Mouse (Mus musculus) heart, postnatal 0 days (tissue): ENCODE results near the gene Rps6ka5. TPM values are rescaled to one million over a fixed set of nuclear protein-coding genes. Genes with fewer than 3 reads are reported as not detected.

Experiments
- ATAC-seq: fragments of 200-750 bp; cut with Nextera tagmentation; 2 replicates; pipeline ENCODE4 v1.8.0; 2017; ENCODE audit warnings: low read depth, moderate number of reproducible peaks, moderate library complexity; ENCODE audit not compliant: insufficient read depth
- DNase-seq: peaks from one replicate; pipeline ENCODE4 v3.0.0-alpha.2; 2016; ENCODE audit warnings: low spot score
- H3K27ac ChIP-seq: fragments of 300-500 bp; sonication (generic); 2 replicates; pipeline ENCODE4 v1.5.1; 2014; ENCODE audit warnings: low read depth, mild to moderate bottlenecking
- H3K27me3 ChIP-seq: fragments of 300-500 bp; sonication (generic); 2 replicates; pipeline ENCODE4 v1.6.1; 2014; ENCODE audit warnings: low read length, mixed read lengths; ENCODE audit not compliant: control insufficient read depth, insufficient read depth
- H3K36me3 ChIP-seq: fragments of 300-500 bp; sonication (generic); replicated peaks from 2 replicates; pipeline ENCODE4 v1.6.1; 2014; ENCODE audit warnings: low read length, mixed read lengths; ENCODE audit not compliant: control insufficient read depth, insufficient read depth
- H3K4me1 ChIP-seq: fragments of 300-500 bp; sonication (generic); 2 replicates; pipeline ENCODE4 v1.6.1; 2014; ENCODE audit warnings: antibody characterized with exemption; ENCODE audit not compliant: control insufficient read depth, insufficient read depth
- H3K4me2 ChIP-seq: fragments of 300-500 bp; sonication (generic); 2 replicates; pipeline ENCODE4 v1.6.1; 2014; ENCODE audit warnings: low read depth, mild to moderate bottlenecking, low read length, moderate library complexity
- H3K4me3 ChIP-seq: fragments of 300-500 bp; sonication (generic); 2 replicates; pipeline ENCODE4 v1.5.1; 2014; ENCODE audit warnings: low read depth, low read length
- H3K9ac ChIP-seq: fragments of 300-500 bp; sonication (generic); replicated peaks from 2 replicates; pipeline ENCODE4 v1.6.1; 2014; ENCODE audit warnings: low read depth, low read length, mixed read lengths
- H3K9me3 ChIP-seq: fragments of 300-500 bp; sonication (generic); replicated peaks from 2 replicates; pipeline ENCODE4 v1.6.1; 2016; ENCODE audit warnings: low read length; ENCODE audit not compliant: control insufficient read depth
- CTCF ChIP-seq: IDR thresholded peaks from 2 replicates; pipeline ENCODE4 v1.5.1; 2016; ENCODE audit warnings: antibody characterized with exemption, control low read depth, low read depth
- EP300 ChIP-seq: IDR thresholded peaks from 2 replicates; pipeline ENCODE4 v1.6.1; 2016; ENCODE audit warnings: antibody characterized with exemption, low read depth
- WGBS: fragments of 180-500 bp; shearing (Covaris S2); extraction: QIAGEN DNeasy Blood & Tissue Kit; methylation state at CpG from one replicate; pipeline ENCODE4 v1.1.7; 2014; 5-methylcytosine and 5-hydroxymethylcytosine counted together
- polyA plus RNA-seq: library from polyadenylated mRNA; unstranded; fragments of >200 nt; fragmentation: Nextera tagmentation; extraction: Ambion mirVana; gene quantifications from 2 replicates; pipeline ENCODE4 v1.2.1, GENCODE M21; 2015
- total RNA-seq: library from RNA; depleted of rRNA; stranded (reverse); fragments of >200 nt; gene quantifications from 2 replicates; pipeline ENCODE4 v1.2.3, GENCODE M21; 2014; ENCODE audit warnings: low replicate concordance

Gene Rps6ka5
- total and polyA plus RNA-seq, 2 experiments from 2014 or later: 2.8 to 5.0 TPM

GRCm38 (mm10) chr12:100770765-100771164 lies 44.0 kb upstream of the Rps6ka5 start:
- Histone ChIP-seq H3K27ac (no peak overlapping the region), H3K27me3 (no peaks in the 10 kb centered on the region), H3K4me1 (0 out of 2 replicates have a peak, but pooled peaks cover 8% of the 10 kb centered on the region), H3K36me3 (no peaks in the 10 kb centered on the region), H3K9ac (no peak overlapping the region), H3K4me2 (no peak overlapping the region), H3K4me3 (no peak overlapping the region), H3K9me3 (no peaks in the 10 kb centered on the region)
- ATAC-seq (no peak), DNase-seq (no peak)
- TF ChIP-seq CTCF (no peak), EP300 (no peak)
- WGBS: 64% methylated on average over 3 of the region's 3 CpGs

GRCm38 (mm10) chr12:100769871-100770270 lies 43.1 kb upstream of the Rps6ka5 start:
- Histone ChIP-seq H3K27me3 (no peaks in the 10 kb centered on the region), H3K4me1 (0 out of 2 replicates have a peak, but pooled peaks cover 8% of the 10 kb centered on the region), H3K4me2 (no peak overlapping the region), H3K27ac (no peak overlapping the region), H3K4me3 (no peak overlapping the region), H3K36me3 (no peaks in the 10 kb centered on the region), H3K9me3 (no peaks in the 10 kb centered on the region), H3K9ac (no peak overlapping the region)
- DNase-seq (no peak), ATAC-seq (no peak)
- 87% methylated on average over 6 of the region's 6 CpGs for WGBS
- TF ChIP-seq CTCF: no peak
- no peak for TF ChIP-seq EP300

GRCm38 (mm10) chr12:100764329-100765018 lies 37.7 kb upstream of the Rps6ka5 start:
- ATAC-seq (no peak), DNase-seq (no peak)
- H3K4me2 ChIP-seq: no peak overlapping the region
- no peak overlapping the region for H3K27ac ChIP-seq
- H3K9me3 ChIP-seq: no peaks in the 10 kb centered on the region
- WGBS: 53% methylated on average over 13 of the region's 13 CpGs
- no peaks in the 10 kb centered on the region for H3K27me3 ChIP-seq
- H3K9ac ChIP-seq: no peak overlapping the region
- TF ChIP-seq CTCF: no peak
- no peak for TF ChIP-seq EP300
- no peaks in the 10 kb centered on the region for H3K36me3 ChIP-seq
- no peaks in the 10 kb centered on the region for H3K4me1 ChIP-seq
- H3K4me3 ChIP-seq: no peak overlapping the region

GRCm38 (mm10) chr12:100762663-100763425 lies 36.1 kb upstream of the Rps6ka5 start:
- Histone ChIP-seq H3K27me3 (no peaks in the 10 kb centered on the region), H3K4me1 (no peaks in the 10 kb centered on the region), H3K9ac (no peak overlapping the region), H3K36me3 (no peaks in the 10 kb centered on the region), H3K4me2 (no peak overlapping the region), H3K9me3 (no peaks in the 10 kb centered on the region), H3K4me3 (no peak overlapping the region), H3K27ac (no peak overlapping the region)
- no peak for DNase-seq
- WGBS: 56% methylated on average over 11 of the region's 11 CpGs
- no peak for ATAC-seq
- no peak for TF ChIP-seq EP300
- TF ChIP-seq CTCF: no peak

- Histone ChIP-seq H3K36me3 (no peaks in the 10 kb centered on the region), H3K9ac (no peak overlapping the region), H3K4me1 (no peaks in the 10 kb centered on the region), H3K27ac (no peak overlapping the region), H3K9me3 (no peaks in the 10 kb centered on the region), H3K4me3 (no peak overlapping the region), H3K4me2 (no peak overlapping the region), H3K27me3 (no peaks in the 10 kb centered on the region)
- DNase-seq (no peak), ATAC-seq (no peak)
- 61% methylated on average over 4 of the region's 4 CpGs for WGBS
- TF ChIP-seq CTCF (no peak), EP300 (no peak)
Measured at GRCm38 (mm10) chr12:100757427-100757826, 30.6 kb upstream of the Rps6ka5 start.
